Mouse (Mus musculus) neural tube, embryonic 10.5 days (tissue): ENCODE results near the gene Atp9a.

Experiments
- DNase-seq: peaks from one replicate; pipeline ENCODE4 v3.0.0-alpha.2; 2017; ENCODE audit warnings: low spot score; ENCODE audit errors: extremely low spot score

Atp9a gene

DNA sequence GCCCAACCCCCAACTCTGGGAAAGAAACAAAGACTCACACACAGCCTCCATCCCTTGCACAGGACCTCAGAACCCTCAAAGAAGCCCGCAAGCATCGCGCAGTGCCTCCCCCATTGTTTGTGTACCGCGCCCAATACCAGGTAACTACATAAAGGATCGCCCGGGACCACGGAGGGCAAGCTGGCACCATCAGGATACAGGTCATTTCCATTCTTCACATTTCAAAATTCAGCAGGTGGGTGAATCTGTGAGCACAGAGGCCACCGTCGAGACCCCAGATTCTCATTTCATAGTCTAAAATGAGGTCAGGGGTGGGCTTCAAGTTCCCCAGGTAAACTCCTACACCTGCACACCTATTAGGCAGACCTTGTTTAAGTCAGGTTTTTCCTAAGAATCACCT, 1.7 kb downstream of the Atp9a start:
- no peak for DNase-seq

DNA sequence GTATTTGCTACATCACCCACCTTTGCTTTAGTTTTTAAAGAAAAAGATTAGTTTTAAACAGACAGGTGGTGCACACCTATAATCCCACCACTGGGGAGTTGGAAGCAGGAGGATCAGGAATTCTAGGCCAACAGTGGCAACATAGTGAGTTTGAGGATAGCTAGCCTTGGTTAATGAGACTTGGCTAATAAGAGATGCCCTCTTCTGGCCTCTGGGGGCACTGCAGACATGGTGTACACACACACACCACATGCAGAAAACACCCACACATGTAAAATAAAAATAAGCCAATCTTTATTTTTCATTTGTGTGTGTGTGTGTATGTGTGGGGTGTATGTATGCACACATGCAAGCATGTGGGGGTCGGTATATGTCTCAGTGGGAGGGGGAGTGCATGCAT, 3.4 kb downstream of the Atp9a start:
- DNase-seq = no peak

DNA sequence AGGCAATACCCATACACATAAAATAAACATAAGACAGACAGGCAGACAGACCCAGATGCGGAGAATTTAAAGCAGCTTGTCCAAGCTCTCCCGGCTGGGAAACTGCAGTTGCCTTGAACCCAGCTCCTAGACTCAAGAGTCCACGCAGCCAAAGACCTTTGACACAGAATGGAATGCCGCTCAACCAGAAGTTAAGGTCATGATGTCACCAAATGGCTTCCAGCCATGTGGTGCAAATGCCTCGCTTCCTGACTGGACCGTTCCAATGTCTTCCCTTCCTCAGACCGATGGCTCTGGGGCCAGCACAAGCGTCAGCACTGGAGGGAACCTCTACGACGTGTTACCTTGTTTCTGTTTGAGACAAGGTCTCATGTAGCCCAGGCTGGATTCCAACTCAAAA, 4.3 kb downstream of the Atp9a start:
- DNase-seq = no peak

DNA sequence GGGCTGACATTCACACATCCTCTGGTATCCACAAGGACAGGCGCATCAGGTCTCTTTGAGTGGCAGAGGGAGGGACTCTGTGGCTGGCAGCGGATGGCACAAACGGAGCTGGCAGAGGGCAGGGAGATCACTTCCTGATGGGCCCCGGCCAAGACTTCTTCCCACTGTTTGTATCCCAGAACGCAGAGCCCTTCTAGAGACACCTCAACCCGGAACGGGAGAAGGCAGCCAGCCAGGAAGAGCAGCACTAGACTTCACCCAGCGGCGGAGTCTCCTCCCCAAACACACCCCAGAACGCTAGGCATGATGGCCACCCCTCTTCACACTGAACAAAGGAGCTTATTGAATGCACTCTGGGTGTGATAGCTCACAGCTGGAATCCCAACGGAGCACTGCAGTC, 8.2 kb downstream of the Atp9a start:
- no peak for DNase-seq

DNA sequence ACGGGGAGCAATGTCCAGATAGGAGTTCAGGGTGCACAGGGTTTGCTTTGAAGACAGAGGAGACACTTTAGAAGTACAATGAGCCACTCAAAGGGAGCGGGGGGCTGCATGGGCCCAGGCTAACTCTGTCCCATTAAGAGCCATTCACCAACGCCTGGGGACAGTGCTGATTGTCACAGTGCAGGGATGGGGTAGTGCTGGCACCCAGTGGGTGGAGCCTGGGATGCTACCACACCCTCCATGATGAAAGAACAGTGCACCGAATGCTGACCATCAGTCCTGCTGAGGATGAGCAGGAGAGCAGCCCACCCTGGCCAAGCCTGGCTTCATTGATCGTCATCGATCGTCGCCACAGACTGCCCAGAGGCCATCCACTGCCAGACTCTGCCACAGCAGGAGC, 11.0 kb downstream of the Atp9a start:
- no peak for DNase-seq

DNA sequence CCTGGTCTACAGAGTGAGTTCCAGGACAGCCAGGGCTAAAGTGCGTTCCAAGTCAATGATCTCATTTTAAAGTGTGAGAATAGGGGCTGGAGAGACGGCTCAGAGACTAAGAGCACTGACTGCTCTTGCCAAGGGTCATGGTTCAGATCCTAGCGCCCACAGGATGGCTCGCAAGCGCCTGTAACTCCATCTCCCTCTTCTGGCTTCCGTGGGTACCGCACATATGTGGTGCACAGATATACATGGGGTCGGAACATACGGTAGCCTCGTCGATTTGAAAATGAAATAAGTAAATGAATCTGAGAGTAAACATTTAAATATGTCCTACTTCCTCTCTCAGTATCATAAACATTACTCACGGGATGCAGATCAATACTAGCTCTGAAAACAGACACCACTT, 12.5 kb downstream of the Atp9a start:
- no peak for DNase-seq

DNA sequence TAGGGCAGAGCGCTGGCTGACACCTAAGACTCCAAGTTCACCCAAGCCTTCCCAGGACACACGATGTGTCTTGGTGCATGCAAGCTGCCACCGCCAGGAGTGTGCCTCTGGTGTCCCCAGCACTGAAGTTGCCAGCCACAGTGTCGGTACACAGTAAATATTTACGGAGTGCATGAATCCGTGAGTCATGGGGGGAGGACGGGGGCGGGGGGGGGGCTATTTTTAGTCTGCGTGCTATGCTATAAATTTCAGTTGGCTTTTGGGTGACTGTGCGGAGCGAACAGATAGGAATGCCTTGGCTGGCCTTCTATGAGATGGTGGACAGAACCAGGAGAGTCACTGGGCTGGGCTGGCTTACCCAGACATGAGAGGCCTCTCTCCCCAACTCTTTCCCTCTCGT, 14.2 kb downstream of the Atp9a start:
- no peak for DNase-seq

DNA sequence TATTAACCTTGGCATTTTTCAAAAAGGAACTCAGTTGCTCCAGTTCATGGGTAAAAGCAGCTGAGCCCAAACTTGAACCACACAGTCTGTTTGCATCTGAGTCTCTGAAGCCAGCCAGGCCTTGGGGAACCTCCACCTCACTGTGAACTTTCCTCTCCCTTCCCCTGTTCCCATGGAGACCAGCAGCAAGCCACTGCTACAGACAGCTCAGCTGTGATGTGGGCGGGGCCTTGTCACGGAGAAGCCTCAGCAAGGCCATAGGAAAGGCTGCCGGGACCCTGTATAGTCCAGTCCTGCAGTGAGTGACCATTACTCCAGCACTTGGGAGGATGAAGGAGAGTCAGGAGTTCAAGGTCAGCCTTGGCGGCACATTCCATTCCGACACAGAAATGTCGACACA, 16.2 kb downstream of the Atp9a start:
- DNase-seq = peak; percentile 71

DNA sequence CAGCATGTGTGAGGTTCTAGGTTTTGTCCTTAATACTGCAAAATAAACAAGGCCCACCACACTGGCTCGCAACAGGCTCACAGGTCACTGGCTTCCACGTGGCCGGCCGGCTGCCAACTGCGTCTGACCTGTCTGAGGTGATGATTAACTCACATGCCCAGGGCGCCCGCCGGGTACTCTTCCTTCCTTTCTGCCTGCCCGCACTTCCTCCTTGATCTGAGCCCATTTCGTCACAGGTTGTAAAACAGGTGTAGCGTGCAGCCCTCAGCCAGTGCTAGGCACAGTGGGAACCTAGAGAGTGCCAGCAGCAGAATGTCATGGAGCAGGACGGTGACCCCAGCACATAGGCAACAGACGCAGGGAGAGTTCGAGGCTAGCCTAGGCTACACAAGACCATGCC, 20.9 kb downstream of the Atp9a start:
- DNase-seq = no peak

DNA sequence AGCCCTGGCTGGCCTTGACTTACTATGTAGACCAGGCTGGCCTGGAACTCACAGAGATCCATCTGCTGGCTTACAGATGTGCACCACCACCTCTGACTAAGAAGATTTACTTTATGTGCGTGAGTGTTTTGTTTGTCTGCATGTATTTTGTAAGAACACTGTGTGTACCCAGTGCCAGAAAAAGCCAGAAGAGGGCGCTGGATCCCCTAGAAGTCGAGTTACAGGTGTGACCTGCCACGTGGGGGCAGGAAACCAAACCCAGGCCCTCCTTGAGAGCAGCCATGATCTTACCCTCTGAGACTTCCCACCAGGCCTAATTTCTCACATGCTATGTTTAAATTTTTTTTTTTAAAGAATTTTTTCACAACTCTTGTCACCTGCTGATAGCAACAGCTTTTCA, 22.5 kb downstream of the Atp9a start:
- no peak for DNase-seq

DNA sequence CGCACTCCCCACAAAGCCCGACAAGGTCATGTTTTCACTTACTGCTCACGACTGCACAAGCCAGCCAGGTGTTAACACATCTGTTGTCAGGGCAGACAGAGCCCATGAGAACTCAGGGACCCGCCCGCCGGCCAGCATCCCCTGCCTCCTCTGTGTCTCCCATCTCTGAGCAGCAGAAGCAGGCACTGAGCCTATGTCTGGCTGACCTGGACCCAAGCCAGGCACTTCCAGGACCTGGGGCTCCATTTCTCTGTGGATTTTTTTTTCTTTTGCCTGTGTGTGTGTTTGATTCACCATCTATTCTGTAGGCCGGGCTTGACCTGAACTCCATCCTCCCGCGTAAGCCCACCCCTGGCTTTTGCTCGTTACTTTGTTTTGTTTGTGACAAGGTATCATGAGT, 23.5 kb downstream of the Atp9a start:
- no peak for DNase-seq

DNA sequence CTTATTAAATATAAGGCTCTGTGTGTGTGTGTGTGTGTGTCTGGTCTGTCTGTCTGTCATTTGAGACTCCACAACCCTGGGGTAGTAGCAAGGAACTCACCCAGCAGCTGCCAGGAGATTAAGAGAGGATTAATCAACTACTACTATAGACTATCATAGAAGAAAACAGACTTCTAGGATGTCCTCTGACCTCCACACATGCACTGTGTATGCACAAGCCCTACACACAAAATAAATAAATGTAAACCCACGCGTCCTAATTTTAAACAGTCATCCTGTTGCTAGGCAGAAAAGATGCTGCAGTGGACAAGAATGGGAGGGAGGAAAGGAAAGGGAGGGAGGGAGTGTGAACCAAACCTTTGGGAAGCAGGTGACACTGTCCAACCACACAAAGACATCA, 23.9 kb downstream of the Atp9a start:
- DNase-seq = no peak

DNA sequence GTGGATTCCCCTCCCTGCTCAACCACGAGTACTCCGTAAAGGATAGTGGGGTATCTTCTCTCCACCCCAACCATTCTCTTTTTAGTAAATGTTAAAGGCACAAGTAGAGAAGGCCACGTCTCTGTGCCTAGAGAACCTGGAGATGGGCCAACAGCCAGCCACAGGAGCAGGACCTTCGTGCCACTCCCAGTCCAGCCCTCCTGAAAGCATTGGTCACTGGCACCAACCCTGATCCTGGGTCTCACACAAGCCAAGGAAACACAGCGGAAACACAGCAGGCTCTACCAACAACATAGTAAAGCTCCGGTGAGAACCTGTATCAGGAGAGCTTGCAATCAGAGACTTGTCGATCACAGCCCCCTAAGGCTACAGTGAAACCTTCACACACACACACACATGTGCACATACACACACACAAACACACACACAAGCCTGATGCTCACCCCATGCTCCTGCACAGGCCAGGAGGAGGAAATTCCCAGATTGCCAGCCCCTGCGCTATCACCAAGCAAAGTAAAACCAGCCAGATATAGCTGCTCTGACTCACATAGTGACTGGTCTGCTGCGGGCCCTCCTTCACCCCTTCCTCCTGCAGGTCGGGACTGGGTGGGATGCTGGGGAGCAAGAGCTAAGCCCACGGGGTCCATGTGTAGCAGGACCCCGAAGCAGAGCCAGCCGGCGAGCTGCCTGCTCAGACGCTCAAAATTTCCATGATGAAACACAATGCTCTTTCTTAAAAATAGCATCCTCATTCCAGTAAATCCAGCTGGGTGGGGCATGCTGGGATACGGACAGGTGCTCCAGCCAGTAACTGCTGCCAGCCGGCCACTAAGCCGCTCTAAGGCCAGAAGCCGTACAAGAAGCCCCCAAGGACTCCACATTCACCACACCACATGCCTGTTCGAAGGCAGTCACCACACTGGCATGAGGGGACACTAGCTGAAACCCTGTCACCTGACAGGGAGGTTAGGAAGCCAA, 29.7 kb downstream of the Atp9a start:
- DNase-seq = no peak

DNA sequence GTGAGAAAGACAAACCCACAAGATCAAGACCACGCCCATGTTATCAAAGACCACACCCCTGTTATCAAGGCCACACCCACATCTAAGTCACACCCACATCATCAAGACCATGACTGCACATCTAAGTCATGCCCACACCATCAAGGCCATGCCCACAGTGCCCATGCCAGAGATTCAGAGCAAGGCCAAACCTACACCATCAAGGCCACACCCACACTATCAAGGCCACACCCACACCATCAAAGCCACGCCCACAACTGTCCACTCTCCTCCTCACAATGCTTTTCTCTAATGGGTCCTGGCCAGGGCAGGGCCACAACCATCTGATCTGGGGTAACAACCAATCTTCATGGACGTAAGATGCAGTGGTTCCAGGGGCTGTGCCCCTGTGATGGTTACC, 31.2 kb downstream of the Atp9a start:
- no peak for DNase-seq

DNA sequence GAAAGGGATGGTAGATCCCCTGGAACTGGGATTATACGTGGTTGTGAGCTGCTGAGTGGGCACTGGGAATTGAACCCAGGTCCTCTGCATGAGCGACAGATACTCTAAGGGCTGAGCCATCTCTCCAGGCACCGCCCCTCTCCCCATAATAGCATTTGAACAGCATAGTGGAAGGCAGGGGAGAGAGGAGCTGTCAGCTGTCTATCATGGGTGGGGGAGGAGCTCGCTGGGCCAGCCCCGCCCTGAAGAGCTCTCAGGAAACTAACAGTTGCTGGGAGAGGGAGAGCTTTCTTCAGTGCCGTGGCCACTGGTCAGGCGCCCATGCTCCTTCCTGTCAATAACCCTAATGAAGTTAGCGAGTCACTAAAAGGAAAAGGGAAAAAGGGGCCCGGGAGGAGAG, 34.4 kb downstream of the Atp9a start:
- DNase-seq = no peak

DNA sequence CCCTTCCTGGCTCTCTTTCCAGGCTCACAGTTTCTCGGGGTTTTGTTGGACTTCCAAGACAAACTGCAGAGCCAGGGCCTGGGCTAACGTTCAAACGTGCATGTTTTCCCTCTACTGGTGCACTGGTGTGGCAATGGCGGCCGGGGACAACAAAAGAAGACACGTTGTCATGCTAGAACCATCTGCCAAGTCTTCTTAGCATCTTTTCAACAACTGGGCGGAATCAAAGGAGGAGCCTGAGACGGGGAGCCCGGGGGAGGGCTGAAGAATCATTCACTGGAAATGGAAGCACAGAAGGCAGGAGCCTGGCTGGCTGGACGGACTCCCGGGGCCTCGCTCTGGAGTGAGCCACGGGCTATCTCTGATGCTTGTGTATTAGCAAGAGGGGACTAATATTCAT, 39.9 kb downstream of the Atp9a start:
- DNase-seq = no peak

DNA sequence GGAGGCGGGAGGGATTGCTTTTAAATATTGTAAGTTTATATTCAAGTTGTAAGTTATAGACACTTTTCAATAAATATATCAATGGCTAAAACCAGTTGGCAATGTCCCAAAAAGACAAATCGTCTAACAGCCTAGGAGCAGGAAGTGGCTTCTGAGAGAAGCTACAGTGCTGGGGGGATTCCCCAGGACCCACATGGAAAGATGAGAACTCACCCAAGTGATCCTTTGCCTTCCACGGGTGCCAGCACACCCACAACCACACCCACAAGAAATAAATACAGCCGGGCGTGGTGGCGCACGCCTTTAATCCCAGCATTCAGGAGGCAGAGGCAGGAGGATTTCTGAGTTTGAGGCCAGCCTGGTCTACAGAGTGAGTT, 47.2 kb downstream of the Atp9a start:
- DNase-seq = no peak

DNA sequence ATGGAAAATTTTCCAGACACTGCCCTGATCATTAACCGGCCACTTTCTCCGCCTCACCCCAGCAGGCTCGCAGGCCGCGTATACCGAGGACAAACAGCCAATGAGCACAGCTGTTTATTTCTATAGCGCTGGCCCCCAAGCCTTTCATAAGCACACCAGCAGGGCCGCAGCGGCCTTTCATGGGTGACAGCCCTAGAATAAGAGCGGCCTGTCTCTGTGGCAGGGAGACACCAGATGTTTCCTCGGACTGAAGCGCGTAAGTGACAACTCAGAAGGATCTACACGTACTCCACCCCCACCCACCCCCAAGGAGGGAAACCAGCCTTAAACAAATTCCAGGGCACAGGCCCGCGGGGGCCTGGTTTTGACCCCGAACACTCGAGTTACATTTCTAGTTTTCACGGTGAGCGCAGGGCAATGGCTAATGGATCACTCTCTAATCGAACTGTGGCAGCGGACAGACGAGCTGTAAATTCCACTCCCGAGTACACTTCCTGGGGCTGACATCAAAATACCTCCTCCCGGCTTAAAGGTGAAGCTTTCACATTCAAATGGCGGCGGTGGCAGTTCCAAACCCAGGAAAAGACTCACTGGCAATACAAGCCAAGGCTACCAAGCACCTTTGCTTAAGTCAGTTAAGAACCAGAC, 47.7 kb downstream of the Atp9a start:
- peak; percentile 71 for DNase-seq

DNA sequence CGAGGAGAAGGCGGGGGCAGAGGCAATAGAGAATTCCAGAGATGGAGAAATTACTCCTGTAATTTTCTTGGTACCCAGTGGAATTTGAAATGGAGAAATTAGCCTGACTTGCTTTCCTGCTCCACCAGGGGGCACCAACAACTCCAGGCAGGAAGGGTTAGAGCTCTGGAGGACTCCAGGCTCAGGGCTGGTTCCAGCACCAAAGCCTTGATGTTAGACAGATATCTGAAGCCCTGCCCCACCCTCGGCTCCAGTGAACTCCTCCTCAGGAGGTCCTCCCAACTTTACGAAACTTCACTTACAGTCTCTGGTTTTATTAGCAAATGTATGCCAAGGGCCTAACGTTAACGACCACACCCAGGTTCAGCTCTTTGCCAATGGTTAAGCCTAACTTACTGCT, 50.4 kb downstream of the Atp9a start:
- peak; percentile 76 for DNase-seq

DNA sequence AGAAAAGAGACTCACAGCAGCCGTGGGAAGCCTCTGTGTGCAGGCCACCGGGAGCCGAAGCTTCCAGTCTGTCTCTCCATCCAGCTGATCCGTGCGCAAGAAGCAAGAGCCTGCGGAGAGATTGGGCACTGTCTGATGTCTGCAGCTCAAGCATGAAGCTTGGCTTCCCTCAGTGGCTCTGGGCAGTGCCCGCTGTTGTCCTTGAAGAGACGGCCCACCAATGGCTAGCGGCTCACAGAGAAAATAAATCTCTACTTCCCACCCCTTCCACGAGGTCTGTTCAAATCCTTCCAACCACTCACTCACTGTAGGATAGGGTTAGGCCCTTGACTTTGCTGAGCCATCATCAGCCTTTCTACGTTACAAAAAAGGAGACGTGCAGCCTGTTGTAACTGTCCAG, 54.9 kb downstream of the Atp9a start:
- no peak for DNase-seq

DNA sequence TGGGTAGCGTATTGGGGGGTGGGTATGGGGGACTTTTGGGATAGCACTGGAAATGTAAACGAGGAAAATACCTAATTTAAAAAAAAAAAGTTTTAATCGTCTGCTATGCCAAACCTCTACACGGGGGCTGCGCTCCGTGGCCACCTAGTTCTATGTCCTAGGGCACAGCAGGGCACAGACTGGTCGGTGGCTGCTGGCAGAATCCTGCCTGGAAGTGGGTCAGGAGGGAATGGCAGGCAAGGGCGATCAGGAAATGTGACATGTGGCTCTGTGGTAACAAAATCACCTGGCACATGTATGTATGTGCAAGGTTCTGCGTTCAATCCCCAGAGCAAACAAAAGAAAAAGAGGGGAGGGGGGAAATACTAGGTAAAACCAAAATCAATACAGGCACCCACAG, 56.3 kb downstream of the Atp9a start:
- no peak for DNase-seq

DNA sequence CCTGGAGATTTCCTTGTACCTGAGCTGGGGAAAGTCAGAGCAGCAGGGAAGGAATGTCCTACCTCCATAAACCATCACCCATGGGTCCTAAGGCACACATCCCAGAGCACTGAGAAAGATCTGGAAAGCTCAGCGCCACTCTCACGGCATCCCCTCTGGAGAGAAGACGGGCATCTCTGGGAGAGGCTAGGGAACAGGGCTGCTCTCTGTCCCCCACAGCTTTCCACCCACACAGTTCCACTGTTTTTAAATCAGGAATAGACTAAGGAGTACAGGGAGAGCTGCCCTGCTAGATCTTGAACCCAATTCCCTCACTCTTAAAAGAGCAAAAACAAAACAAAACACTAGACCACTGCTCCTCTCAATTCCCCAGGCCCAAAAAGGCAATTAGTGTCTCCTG, 57.5 kb downstream of the Atp9a start:
- no peak for DNase-seq

DNA sequence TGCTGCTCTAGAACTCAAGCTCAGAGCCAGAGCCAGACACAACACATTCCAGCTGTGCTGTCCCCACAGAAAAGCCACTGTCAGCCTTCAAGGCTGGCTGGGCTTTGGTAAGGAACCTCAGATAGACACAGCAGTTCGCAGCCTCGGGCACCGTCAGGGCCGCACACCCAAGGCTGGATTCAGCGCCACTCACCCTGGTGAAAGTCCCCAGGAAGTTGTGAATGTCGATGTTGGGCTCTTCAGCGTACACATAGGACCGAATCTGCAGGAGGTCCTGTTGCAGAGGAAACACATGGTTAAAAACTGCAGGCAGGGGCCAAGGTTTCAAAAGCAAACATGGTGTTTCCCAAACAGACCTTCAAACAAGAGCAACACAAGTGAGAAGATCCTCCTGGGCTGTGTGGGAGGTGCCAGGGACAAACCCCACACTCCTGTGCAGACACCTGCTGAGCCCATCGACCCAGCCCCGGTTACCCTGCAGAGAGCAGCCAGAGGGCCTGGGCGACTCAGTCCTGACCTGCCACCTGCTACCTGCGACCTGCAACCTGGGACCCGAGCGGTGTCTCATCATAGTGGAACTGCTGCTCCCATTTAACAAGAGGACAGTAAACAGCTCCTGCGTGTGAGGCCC, 58.6 kb downstream of the Atp9a start:
- DNase-seq = no peak
